Mouse (Mus musculus) retina, embryonic 14.5 days (tissue): ENCODE measurements at regions not wholly inside any gene's neighbourhood (a gene's known extent, or its start where the extent isn't known, plus 50 kb on each side); places are given as distances from the start of the nearest gene placed in this dataset.

ENCODE experiments used
- DNase-seq: peaks from one replicate; pipeline ENCODE4 v3.0.0-alpha.2; 2015; ENCODE audit warnings: low spot score

DNA sequence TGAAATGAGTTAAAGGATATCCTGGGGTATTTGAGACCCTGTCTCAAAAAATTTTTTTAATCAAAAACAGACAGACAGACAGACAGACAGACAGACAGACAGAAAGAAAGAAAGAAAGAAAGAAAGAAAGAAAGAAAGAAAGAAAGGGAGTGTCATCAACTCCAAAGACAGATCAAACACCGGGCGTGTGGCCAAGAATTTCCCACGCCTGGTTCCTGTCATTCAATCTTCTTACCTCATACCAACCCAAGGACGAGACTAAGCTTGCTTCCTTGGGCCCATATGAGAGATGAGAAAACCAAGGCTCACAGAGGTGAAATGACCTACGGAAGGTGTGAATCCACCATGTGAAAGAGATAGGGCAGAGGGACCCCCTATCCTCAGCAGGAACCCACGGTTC is 530.7 kb upstream of the Tbx3 start:
- DNase-seq: no peak

GRCm38 (mm10) chr5:119143411-119143810 is 527.1 kb upstream of the Tbx3 start:
- no peak for DNase-seq

DNA sequence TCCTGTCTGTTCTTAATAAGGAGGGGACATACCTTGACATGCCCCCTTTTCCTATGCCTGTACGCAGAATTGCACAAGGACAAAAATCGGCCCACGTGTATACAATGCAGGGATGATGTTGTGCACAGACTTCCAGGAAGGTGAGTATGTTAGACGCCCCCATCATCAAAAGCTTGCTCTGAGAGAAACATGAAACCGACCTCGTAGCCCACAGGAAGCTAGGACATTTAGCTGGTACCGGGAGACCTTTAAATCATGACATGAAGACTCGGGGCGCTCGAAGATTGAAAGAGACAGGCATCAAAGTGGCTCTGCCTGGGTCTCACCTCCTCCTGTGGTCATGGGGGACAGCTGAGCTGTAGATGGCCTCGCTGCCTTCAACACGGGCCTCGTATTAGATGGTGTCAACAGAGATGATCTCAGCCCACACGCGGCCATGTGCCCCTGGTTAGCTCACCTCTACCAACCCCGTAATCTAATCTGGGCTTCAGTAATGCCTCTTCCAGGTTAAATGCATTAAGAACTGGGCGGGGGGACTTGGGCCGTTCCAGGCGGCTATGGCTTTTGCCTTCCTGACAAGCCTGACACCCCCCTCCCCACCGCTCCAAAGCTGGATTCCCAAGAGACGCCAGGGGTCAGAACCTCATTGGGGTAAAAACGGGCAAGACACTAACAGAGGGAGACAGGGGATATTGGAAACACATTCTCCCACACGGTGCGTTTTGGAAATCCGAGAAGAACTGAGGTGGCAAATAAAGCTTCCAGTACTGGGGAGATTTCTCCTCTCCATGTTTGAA is 520.9 kb upstream of the Tbx3 start:
- DNase-seq: no peak

DNA sequence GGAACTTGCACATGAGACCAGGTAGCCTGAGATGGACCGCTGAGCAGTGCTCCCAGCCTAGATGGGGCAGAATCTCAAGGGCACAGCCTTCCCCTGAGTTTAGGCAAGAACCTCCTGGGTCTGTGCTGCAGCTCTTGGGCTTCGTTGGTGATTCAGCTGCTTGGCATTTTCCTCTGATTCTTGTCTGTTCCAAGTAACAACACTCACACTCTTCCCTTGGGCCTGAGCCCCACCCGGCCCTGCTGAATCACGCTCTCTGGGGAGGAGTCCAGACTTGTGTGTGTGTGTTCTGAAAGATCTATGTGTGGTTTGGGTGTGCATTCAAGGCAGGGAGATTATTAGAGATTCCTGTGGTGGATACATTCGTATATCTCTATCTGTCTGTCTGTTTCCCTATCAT is 517.4 kb upstream of the Tbx3 start:
- DNase-seq: no peak

- no peak for DNase-seq
Measured at GRCm38 (mm10) chr5:119156638-119157037, 513.8 kb upstream of the Tbx3 start.

- no peak for DNase-seq
Measured at GRCm38 (mm10) chr5:119158171-119158570, 512.3 kb upstream of the Tbx3 start.

GRCm38 (mm10) chr5:119162132-119162675 is 508.3 kb upstream of the Tbx3 start:
- peak; percentile 87 for DNase-seq

GRCm38 (mm10) chr5:119167718-119168117 is 502.8 kb upstream of the Tbx3 start:
- DNase-seq: no peak

DNA sequence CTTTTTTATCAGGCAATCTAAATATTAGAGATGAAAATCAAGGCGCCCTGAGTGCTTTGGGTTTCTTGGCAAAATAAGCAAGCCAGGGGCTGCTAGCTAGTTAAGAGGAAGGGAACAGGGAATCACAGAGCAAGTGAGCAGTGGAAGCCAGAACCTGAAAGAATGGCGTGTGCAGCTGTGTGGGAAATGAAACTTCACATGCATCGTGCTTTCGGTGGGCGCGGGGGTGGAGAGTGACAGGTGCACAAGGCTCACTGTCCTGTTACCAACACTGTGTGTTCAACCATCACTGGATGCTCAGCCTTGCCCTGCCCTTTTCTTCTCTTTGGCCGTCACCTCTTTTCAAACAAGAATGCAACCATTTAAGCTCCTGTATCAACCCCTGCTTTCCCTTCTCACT is 501.2 kb upstream of the Tbx3 start:
- DNase-seq: no peak

- no peak for DNase-seq
Measured at GRCm38 (mm10) chr5:119171626-119172025, 498.8 kb upstream of the Tbx3 start.

DNA sequence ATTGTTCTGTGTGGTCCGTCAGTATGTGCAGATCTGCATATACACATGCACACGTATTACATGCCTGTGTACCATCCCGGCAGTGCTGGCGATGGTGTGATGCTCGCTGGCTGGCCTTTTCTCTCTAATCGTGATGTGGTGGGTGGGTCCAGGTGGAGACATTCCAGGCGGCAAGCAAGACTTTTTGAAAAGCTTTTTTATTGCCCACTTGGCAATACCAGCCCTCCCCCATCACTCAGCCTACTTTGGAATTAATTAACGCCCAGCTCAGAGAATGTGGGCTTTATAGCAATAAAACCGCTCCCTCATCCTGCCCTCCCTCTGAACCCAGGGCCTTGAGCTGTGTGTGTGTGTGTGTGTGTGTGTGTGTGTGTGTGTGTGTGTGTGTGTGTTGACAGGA is 491.7 kb upstream of the Tbx3 start:
- no peak for DNase-seq

GRCm38 (mm10) chr5:119183545-119184047 is 486.9 kb upstream of the Tbx3 start:
- DNase-seq: no peak

- DNase-seq: no peak
Measured at GRCm38 (mm10) chr5:119186611-119187010, 483.9 kb upstream of the Tbx3 start.

DNA sequence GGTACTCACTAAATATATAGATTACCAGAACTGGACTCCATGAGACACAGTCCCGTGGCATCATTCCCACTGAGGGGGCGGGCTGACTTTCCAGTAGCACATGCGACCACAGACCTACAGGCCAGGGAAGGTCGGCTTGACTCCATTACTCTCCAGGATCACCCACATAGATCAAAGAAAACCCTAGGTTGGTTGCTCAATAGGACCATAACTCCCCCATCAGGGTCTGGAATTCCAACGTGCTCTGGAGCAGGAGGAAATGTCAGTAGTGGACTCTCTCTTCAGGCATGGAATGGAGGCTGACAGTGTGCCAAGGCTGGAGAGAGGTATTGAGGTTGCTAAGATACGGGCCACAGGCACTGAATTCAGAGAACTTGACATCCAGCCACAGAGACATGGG is 482.0 kb upstream of the Tbx3 start:
- no peak for DNase-seq

- no peak for DNase-seq
Measured at GRCm38 (mm10) chr5:119193699-119194681, 476.5 kb upstream of the Tbx3 start.

DNA sequence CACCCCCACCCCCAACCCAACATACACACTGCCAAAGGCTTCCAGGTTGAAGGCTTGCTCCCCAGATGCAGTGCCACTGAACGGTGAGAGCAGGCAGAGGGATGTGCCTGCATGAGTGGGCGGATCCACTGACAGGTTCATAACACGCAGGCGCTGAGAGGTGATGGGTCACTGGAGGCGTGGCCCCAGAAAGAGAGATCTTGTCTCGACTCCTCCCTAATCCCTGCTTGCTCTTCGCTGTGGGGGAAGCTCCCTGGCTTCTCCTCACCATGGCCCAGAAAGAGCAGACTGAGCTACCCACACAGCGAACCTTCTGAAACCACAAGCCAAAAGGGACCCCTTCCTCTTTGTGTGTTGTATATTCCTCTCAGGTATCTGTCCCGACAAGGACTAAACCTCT is 470.6 kb upstream of the Tbx3 start:
- DNase-seq: peak; percentile 27

DNA sequence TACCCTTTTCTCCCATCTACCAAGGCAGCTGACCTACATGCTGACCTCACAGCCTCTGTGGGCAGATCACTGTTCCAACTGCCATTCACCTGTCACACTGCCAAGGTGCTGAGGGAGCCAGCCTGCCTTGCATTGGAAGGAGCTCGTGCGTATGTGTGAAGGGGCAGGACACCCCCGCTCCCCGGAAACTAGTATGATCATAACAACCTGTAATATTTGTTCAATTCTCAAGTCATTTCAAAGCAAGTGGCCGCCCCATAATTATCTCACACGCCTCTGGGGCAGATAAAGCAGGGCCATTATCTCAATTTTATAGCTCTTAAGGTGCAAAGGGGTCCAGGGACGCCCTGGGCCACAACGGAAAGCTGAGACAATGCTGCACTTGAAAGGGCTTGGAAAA is 469.2 kb upstream of the Tbx3 start:
- DNase-seq: no peak

DNA sequence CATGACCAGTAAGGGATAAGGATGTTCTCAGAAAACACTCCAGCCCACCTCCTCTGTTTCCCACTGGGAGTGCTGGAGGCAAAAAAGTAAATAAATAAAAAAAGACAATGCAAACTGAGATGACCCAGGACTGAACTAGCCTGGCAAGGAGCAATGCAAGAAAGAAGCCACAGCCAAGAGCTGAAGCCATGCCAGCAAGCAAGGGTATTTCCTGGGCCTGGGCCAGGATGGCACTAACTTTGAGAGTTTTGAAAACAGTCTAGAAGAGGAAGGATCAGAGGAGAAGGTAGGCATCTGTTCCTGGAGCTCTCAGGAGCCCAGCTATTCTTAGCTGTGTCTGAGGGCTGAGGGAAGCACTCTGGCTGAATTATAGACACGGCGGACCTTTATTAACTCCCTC is 465.7 kb upstream of the Tbx3 start:
- no peak for DNase-seq

- DNase-seq: no peak
Measured at GRCm38 (mm10) chr5:119208077-119208476, 462.4 kb upstream of the Tbx3 start.

- no peak for DNase-seq
Measured at GRCm38 (mm10) chr5:119213196-119213595, 457.3 kb upstream of the Tbx3 start.

DNA sequence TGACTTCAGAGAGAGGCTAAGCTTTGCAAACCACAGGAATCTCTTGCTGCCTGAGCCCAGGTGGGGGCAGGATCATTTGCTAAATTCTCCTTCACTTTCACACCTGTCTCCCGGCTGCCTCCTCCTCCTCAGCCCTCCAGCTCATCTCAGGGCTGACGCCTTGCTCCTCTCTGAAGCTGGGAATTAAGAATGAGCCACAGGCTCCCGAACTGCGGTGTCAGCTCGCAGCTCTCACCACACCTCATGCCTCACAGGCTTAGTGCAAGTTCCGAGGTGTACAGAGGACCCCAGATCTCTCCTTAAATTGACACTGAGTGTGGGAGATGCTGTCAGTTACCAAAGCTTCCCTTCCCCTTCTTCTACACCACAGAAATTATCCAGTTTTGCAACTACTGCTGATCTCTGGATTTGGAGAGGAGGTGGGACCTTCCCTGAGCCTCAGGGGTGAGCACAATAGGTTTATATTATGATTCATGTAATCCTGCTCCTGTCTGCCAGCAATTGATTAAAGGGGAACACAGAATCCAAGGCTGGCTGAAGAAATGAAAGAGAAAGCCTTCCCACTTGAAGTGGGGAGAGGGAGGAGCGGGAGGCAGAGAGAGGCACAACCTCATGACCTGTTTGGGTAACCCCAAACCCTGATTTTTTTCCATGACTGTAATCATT is 456.6 kb upstream of the Tbx3 start:
- no peak for DNase-seq

- peak; percentile 43 for DNase-seq
Measured at GRCm38 (mm10) chr5:119214937-119215336, 455.5 kb upstream of the Tbx3 start.
